Mouse (Mus musculus) limb, embryonic 13.5 days (tissue): ENCODE measurements around the gene Mrpl48. TPM values are rescaled to one million over a fixed set of nuclear protein-coding genes. Genes with fewer than 3 reads are reported as not detected.

Source experiments
- ATAC-seq: fragments of 200-750 bp; cut with Nextera tagmentation; 2 replicates; pipeline ENCODE4 v1.8.0; 2017; ENCODE audit warnings: low read depth, moderate number of reproducible peaks, moderate TSS enrichment; ENCODE audit not compliant: low FRiP score
- H3K27ac ChIP-seq: fragments of 300-500 bp; sonication (generic); 2 replicates; pipeline ENCODE4 v1.5.1; 2015; ENCODE audit warnings: inconsistent platforms, mild to moderate bottlenecking, moderate library complexity
- H3K27me3 ChIP-seq: fragments of 300-500 bp; sonication (generic); 2 replicates; pipeline ENCODE4 v1.6.1; 2015; ENCODE audit warnings: mild to moderate bottlenecking, inconsistent platforms
- H3K36me3 ChIP-seq: fragments of 300-500 bp; sonication (generic); 2 replicates; pipeline ENCODE4 v1.6.1; 2015; ENCODE audit warnings: inconsistent platforms, mild to moderate bottlenecking, moderate library complexity
- H3K4me1 ChIP-seq: fragments of 300-500 bp; sonication (generic); 2 replicates; pipeline ENCODE4 v1.6.1; 2015; ENCODE audit warnings: inconsistent platforms
- H3K4me2 ChIP-seq: fragments of 300-500 bp; sonication (generic); replicated peaks from 2 replicates; pipeline ENCODE4 v1.6.1; 2015; ENCODE audit warnings: inconsistent platforms, mild to moderate bottlenecking, moderate library complexity
- H3K4me3 ChIP-seq: fragments of 300-500 bp; sonication (generic); 2 replicates; pipeline ENCODE4 v1.5.1; 2015; ENCODE audit warnings: moderate library complexity, mild to moderate bottlenecking, inconsistent platforms
- H3K9ac ChIP-seq: fragments of 300-500 bp; sonication (generic); 2 replicates; pipeline ENCODE4 v1.6.1; 2015; ENCODE audit warnings: mild to moderate bottlenecking, inconsistent platforms
- H3K9me3 ChIP-seq: fragments of 300-500 bp; sonication (generic); 2 replicates; pipeline ENCODE4 v1.6.1; 2016; ENCODE audit warnings: inconsistent platforms
- WGBS: fragments of 180-500 bp; shearing (Covaris S2); methylation state at CpG from one replicate; pipeline ENCODE4 v1.1.7; 2015; 5-methylcytosine and 5-hydroxymethylcytosine counted together
- polyA plus RNA-seq: library from polyadenylated mRNA; unstranded; fragments of >200 nt; fragmentation: Nextera tagmentation; extraction: Ambion mirVana; gene quantifications from 2 replicates; pipeline ENCODE4 v1.2.1, GENCODE M21; 2015

Mrpl48 gene
- 74.6 and 74.7 TPM in 2 replicates for polyA plus RNA-seq

DNA sequence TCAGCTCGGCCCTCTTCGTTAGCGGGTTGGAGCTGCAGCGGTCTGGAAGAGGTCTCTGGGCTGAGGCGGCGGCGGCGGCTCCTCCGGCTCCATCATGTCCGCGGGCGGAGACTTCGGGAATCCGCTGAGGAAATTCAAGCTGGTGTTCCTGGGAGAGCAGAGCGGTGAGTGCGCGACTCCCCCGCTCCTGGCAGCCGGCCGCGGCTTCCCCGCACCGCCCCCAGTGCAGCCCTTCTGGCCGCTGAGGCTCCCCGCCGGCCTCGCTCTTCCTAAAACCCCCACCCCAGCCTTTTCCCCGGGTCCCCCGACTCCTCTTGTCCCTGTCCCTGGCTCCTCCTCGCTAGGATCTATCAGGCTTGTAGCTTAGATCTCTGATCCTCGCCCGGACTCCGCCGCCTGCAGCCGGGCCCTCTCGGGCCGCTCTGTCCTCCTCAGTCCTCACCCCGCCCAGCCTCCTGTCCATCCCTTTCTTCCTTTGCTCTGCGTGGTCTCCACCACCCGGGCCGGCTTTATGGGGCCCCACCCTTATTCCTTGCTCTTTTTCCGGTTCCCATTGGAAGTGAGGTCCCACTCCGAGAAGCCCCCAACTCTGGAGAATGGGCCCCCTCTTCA lies at the start of gene Mrpl48:
TSS of gene Mrpl48 (minus strand) at position 172 of the 612 bp plus-strand sequence.
- Histone ChIP-seq H3K4me3 (peak within 1 kb of the TSS; percentile 99), H3K4me2 (peak within 1 kb of the TSS; percentile 89), H3K9me3 (no peaks in the 10 kb centered on the region), H3K4me1 (peaks cover 11% of the 10 kb centered on the region), H3K27me3 (no peaks in the 10 kb centered on the region), H3K36me3 (no peaks in the 10 kb centered on the region), H3K27ac (peak within 1 kb of the TSS; percentile 99), H3K9ac (peak within 1 kb of the TSS; percentile 99)
- peak; percentile 10; the same call in 1 of the 2 replicates for ATAC-seq
- under 1% methylated on average over 40 of the region's 43 CpGs for WGBS

- 21% methylated on average over 5 of the region's 5 CpGs for WGBS
- no peak for ATAC-seq
- Histone ChIP-seq H3K9me3 (no peaks in the 10 kb centered on the region), H3K27ac (no peak overlapping the region), H3K4me3 (no peak overlapping the region), H3K4me1 (peaks cover 15% of the 10 kb centered on the region), H3K9ac (no peak overlapping the region), H3K4me2 (no peak overlapping the region), H3K27me3 (no peaks in the 10 kb centered on the region), H3K36me3 (no peaks in the 10 kb centered on the region)
Measured at GRCm38 (mm10) chr7:100656739-100657138, 48.6 kb upstream of the Mrpl48 start.

DNA sequence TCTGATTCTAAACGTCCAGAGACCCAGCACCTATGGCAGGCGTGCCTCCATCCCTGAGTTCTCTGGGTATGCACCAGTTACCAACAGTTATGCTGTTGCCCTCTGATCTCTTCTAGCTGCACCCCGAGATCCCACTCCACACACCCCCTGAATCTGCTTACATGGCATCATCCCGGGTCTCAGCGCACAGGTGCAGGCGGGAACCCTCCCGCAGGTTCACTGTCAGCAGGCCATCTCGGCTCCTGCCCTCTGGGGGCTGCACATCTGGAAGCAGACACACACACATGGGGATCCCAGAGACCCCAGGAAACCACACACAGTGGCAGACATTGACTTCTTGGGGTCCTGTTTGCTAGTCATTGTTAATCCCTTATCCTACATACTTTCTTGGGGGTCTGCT lies 46.3 kb upstream of the Mrpl48 start:
- no peak for ATAC-seq
- H3K4me2 ChIP-seq: no peak overlapping the region
- no peak overlapping the region for H3K9ac ChIP-seq
- peaks cover 15% of the 10 kb centered on the region for H3K4me1 ChIP-seq
- no peaks in the 10 kb centered on the region for H3K27me3 ChIP-seq
- H3K4me3 ChIP-seq: no peak overlapping the region
- H3K36me3 ChIP-seq: peaks cover 5% of the 10 kb centered on the region
- H3K9me3 ChIP-seq: no peaks in the 10 kb centered on the region
- H3K27ac ChIP-seq: no peak overlapping the region
- 88% methylated on average over 8 of the region's 8 CpGs for WGBS

GRCm38 (mm10) chr7:100653480-100654266 lies 45.6 kb upstream of the Mrpl48 start:
- Histone ChIP-seq H3K4me2 (no peak overlapping the region), H3K4me1 (peaks cover 15% of the 10 kb centered on the region), H3K36me3 (peaks cover 5% of the 10 kb centered on the region), H3K9ac (no peak overlapping the region), H3K27ac (no peak overlapping the region), H3K4me3 (no peak overlapping the region), H3K9me3 (no peaks in the 10 kb centered on the region), H3K27me3 (no peaks in the 10 kb centered on the region)
- no peak for ATAC-seq
- WGBS: 81% methylated on average over 9 of the region's 9 CpGs

- H3K27me3 ChIP-seq: no peaks in the 10 kb centered on the region
- ATAC-seq: no peak
- H3K9me3 ChIP-seq: no peaks in the 10 kb centered on the region
- no peak overlapping the region for H3K27ac ChIP-seq
- H3K4me2 ChIP-seq: no peak overlapping the region
- H3K9ac ChIP-seq: no peak overlapping the region
- no peaks in the 10 kb centered on the region for H3K4me1 ChIP-seq
- H3K36me3 ChIP-seq: peaks cover 11% of the 10 kb centered on the region
- 63% methylated on average over 4 of the region's 4 CpGs for WGBS
- H3K4me3 ChIP-seq: no peak overlapping the region
Measured at GRCm38 (mm10) chr7:100651011-100651410, 42.9 kb upstream of the Mrpl48 start.

DNA sequence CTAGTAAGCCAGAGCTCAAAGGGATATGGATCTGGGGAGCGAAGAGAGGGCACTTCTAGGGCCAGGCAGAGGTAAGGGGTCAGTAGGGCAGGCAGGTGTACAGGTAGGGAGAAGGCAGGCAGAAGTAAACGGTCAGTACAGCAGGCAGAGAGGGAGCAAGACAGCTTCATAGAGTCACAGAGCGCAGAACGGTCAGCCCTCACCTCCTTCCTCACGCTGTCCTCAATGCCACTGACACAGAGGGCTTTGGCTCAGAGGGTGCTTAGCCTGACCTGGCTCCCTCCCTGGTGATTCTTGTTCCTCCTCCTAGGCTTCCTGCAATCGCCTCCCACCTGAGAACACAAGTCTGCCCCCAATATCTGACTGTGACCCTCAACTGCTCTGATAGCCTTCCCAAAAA lies 42.3 kb upstream of the Mrpl48 start:
- ATAC-seq: no peak
- Histone ChIP-seq H3K4me3 (no peak overlapping the region), H3K4me2 (no peak overlapping the region), H3K36me3 (peaks cover 14% of the 10 kb centered on the region), H3K9me3 (no peaks in the 10 kb centered on the region), H3K4me1 (no peaks in the 10 kb centered on the region), H3K27ac (no peak overlapping the region), H3K27me3 (no peaks in the 10 kb centered on the region), H3K9ac (no peak overlapping the region)
- WGBS: 82% methylated on average over 6 of the region's 6 CpGs

GRCm38 (mm10) chr7:100649826-100650225 lies 41.7 kb upstream of the Mrpl48 start:
- H3K4me1 ChIP-seq: no peaks in the 10 kb centered on the region
- no peak overlapping the region for H3K4me3 ChIP-seq
- no peaks in the 10 kb centered on the region for H3K27me3 ChIP-seq
- WGBS: 61% methylated on average over 8 of the region's 8 CpGs
- H3K9me3 ChIP-seq: no peaks in the 10 kb centered on the region
- peaks cover 14% of the 10 kb centered on the region for H3K36me3 ChIP-seq
- no peak for ATAC-seq
- no peak overlapping the region for H3K4me2 ChIP-seq
- H3K9ac ChIP-seq: no peak overlapping the region
- H3K27ac ChIP-seq: no peak overlapping the region

GRCm38 (mm10) chr7:100649095-100649494 lies 41.0 kb upstream of the Mrpl48 start:
- H3K27ac ChIP-seq: no peak overlapping the region
- H3K9ac ChIP-seq: no peak overlapping the region
- no peak overlapping the region for H3K4me3 ChIP-seq
- no peak for ATAC-seq
- peaks cover 14% of the 10 kb centered on the region for H3K36me3 ChIP-seq
- WGBS: 82% methylated on average over 4 of the region's 4 CpGs
- H3K4me1 ChIP-seq: no peaks in the 10 kb centered on the region
- H3K27me3 ChIP-seq: no peaks in the 10 kb centered on the region
- H3K4me2 ChIP-seq: no peak overlapping the region
- no peaks in the 10 kb centered on the region for H3K9me3 ChIP-seq

DNA sequence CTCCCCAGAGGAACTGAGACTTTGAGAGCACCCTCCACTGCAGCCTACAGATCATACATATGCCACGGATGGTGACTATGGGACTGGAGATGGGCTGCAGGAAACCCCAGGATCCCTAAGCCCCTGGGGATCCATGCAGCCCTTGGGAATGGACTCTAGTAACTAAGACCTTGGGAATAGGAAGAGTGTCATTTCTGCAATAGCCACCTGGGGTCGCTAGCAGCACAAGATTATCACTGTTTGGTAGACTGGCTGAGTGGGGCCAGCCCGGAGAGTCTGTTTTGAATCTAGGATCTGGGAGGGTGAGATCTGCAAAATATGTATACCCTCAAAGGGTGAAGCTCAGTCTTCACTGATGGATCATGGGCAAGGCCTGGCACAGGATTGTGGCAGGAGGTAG lies 37.0 kb upstream of the Mrpl48 start:
- H3K9ac ChIP-seq: no peak overlapping the region
- no peak for ATAC-seq
- no peaks in the 10 kb centered on the region for H3K27me3 ChIP-seq
- peaks cover 17% of the 10 kb centered on the region; the same call in 1 of the 2 replicates for H3K36me3 ChIP-seq
- H3K4me1 ChIP-seq: no peaks in the 10 kb centered on the region
- no peak overlapping the region for H3K4me2 ChIP-seq
- 31% methylated on average over 3 of the region's 3 CpGs for WGBS
- no peak overlapping the region for H3K27ac ChIP-seq
- H3K9me3 ChIP-seq: no peaks in the 10 kb centered on the region
- H3K4me3 ChIP-seq: no peak overlapping the region

GRCm38 (mm10) chr7:100642413-100642812 lies 34.3 kb upstream of the Mrpl48 start:
- Histone ChIP-seq H3K4me3 (no peak overlapping the region), H3K9ac (no peak overlapping the region), H3K27ac (no peak overlapping the region), H3K4me2 (no peak overlapping the region), H3K36me3 (peaks cover 27% of the 10 kb centered on the region), H3K4me1 (no peaks in the 10 kb centered on the region), H3K9me3 (no peaks in the 10 kb centered on the region), H3K27me3 (no peaks in the 10 kb centered on the region)
- ATAC-seq: no peak
- WGBS: 86% methylated on average over 4 of the region's 4 CpGs

DNA sequence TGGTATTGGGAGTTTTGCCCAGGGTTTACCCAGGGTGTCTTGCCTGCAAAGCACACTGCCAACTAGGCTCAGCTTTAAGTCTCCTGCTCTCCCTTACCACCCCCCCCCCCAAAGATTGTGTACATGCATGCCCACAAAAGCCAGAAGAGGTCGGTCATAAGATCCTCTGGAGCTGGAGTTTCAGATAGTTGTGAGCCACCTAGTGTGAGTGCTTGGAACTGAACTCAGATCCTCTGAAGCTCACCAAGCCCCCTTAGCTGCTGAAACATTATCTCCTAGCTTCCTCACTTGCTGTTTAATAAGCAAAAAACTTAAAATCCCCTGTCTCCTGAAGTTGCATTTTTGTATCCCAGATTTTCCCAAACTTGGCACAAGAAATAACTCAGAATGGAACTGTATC lies 29.6 kb upstream of the Mrpl48 start:
- WGBS: 4% methylated on average over 1 of the region's 1 CpGs
- Histone ChIP-seq H3K9ac (no peak overlapping the region), H3K4me3 (no peak overlapping the region)

DNA sequence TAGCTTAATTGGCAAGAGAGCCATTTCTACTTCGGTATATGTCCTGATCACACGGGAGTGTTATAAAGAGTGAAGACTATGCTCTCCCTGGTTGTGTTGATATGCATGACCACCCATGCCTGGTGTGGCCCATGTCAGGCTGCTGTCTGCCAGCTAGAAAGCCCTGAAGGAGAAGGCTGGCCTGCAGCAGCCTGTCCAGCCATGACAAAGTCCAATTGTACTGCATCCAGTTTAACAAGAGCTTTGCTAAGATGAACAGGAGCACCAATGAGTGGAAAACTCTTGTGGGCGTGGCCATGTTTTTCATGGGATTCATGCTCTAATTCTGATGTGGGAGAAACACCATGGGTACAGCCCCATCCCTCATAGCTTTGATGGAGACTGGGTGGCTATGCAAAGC lies 16.4 kb upstream of the Mrpl48 start:
- Histone ChIP-seq H3K4me1 (peaks cover 5% of the 10 kb centered on the region), H3K4me2 (no peak overlapping the region), H3K27me3 (no peaks in the 10 kb centered on the region), H3K4me3 (no peak overlapping the region), H3K9ac (no peak overlapping the region), H3K27ac (no peak overlapping the region), H3K9me3 (no peaks in the 10 kb centered on the region), H3K36me3 (peaks cover 5% of the 10 kb centered on the region; the same call in 1 of the 2 replicates)
- no peak for ATAC-seq
- 84% methylated on average over 3 of the region's 3 CpGs for WGBS

More for the DNA sequence above, 29.6 kb upstream of the Mrpl48 start:
- Histone ChIP-seq H3K4me2 (no peak overlapping the region), H3K4me1 (no peaks in the 10 kb centered on the region), H3K9me3 (no peaks in the 10 kb centered on the region), H3K27ac (no peak overlapping the region), H3K27me3 (no peaks in the 10 kb centered on the region), H3K36me3 (peaks cover 31% of the 10 kb centered on the region)
- no peak for ATAC-seq
